Mouse (Mus musculus) liver, embryonic 14 days (tissue): Measurements from ENCODE around the gene Nlrx1. TPM values are rescaled to one million over a fixed set of nuclear protein-coding genes. Genes with fewer than 3 reads are reported as not detected.

Experiments
- polyA plus RNA-seq: library from polyadenylated mRNA; depleted of rRNA; stranded (reverse); fragments of >200 nt; gene quantifications from 2 replicates; pipeline ENCODE4 v1.2.3, GENCODE M21; 2012; rRNA removed

The Nlrx1 gene
- polyA plus RNA-seq, result 1.2 and 1.5 TPM in 2 replicates

DNA sequence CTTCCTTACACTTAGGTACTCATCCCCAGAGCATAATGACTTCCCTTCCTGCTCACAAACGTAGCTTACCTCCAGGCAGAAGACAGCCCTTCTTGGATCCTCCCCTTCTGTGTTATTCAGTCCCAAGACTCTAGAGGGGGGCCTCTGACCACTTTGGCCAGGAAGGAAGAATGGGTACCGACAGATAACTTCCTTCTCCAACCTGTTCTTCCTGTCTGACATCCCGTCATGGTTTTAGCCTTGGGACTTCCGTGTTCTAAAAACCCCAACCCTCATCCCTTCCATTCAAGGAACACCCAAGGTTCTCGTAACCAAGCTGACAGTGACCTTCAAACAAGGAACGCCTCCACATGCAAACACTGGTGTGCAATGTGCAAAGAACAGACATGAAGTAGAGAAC, at the start of gene Nlrx1:
Gene Nlrx1 (minus strand): TSS at position 168 of the 400 bp plus-strand sequence.

DNA sequence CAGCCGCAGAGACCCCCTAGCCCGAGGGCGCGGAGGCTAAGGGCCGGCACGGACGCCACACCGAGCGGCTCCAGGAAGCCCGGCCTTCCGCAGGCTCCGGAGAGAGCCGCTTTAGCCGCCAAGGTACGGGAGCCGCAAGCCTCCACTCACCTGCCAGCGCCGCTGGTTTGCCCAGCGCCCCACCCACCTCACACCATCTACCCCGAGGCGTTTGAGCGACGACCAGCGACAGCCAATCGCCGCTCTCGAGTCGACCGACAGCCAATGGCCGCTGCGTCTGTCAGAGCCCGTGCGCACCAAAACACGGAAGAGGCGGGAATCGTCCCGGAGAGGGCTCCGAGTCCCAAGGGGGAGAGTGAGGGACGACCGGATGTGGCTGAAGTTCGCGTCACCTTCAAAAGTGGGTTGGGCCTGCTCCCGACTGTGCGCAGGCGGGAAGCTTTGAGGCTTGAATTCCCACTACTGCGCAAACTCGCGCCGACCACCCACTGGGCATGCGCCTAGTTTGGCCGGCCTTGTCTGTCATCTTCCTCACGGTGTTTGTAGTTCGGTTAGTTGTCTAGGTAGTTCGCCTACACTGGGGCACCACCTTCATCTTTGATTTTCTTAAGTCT, 37.2 kb upstream of the Nlrx1 start, which contains the start of gene Hinfp:
Gene Hinfp (minus strand): TSS at position 206 of the 614 bp plus-strand sequence.

GRCm38 (mm10) chr9:44288076-44288958, 19.9 kb upstream of the Nlrx1 start, which contains the start of gene Abcg4:
Gene Abcg4, minus strand, starts transcription at chr9:44288615.

GRCm38 (mm10) chr9:44251314-44251713, 17.1 kb downstream of the Nlrx1 start, which contains the start of gene Pdzd3:
Gene Pdzd3, minus strand, starts transcription at chr9:44251471.

DNA sequence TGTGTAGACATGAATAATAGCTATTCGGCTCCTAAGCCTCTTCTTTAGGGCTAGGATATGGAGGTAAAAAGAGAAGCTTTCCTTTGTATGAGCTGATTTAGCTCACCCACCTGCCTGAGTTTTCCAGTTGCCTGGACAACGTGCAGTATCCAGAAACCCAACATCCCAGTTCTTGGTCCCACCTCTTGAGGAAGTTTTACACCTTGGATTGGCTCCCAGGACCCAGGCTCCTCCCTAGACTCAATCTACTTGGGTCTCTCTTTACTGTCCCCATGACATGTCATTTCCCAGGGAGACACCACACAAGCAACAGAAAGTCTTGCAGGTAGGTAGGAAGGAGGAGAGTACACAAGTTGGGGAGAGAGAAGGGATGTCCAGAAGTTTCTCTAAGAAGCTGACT, 28.0 kb downstream of the Nlrx1 start, which contains the start of gene Ccdc153:
Gene Ccdc153 (plus strand): TSS at position 278 of the 400 bp plus-strand sequence.

DNA sequence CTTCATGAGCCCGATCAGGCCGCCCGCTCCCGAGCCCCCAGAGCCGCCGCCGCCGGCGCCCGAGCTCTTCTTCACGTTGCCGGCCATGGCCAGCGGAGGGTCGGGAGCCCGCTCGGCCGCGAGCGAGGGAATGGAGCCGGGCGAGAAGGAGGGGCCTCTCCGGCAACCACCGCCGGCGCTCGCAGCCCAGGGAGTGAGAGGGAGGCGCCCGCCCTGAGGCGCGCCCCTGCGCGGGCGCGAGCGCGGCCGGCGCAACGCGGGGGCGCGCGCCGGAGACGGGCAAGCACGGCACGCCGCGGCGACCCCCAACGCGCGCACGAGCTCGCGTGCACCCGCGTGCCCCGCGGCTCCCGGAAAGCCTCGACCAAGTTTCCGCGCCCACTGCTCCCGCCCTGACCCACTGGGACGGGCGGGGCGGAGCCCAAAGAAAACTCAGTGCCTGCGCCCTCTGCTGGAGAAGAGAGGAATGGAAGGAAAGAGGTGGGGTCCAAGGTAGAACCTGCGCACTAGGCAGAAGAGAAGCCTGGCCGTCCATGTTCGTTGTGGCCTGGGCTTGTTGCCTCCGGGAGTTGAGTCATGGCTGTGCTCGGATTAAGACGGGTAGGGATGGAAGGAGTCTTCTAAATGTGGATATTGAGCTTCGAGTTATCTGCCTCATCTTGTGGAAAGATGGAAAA, 34.5 kb downstream of the Nlrx1 start, which contains the start of gene Cbl:
Gene Cbl (minus strand): TSS at position 248 of the 677 bp plus-strand sequence.

Other genes starting within 250 kb of the Nlrx1 start
- 0.39 and 0.58 TPM in 2 replicates for gene Thy1, start 225.2 kb downstream of the Nlrx1 start, polyA plus RNA-seq
- gene Usp2, start 201.6 kb downstream of the Nlrx1 start, polyA plus RNA-seq, result 0.37 and 0.48 TPM in 2 replicates
- not detected in 2 replicates for gene Mfrp, start 166.9 kb downstream of the Nlrx1 start, polyA plus RNA-seq
- 0.25 and 0.33 TPM in 2 replicates for gene C1qtnf5, start 161.4 kb downstream of the Nlrx1 start, polyA plus RNA-seq
- gene Gm49380, start 155.1 kb downstream of the Nlrx1 start, polyA plus RNA-seq, result 0.02 TPM in 2 replicates
- gene Rnf26, start 155.1 kb downstream of the Nlrx1 start, polyA plus RNA-seq, result 20.4 and 24.0 TPM in 2 replicates
- gene Mcam, start 134.1 kb downstream of the Nlrx1 start, polyA plus RNA-seq, result 6.0 and 6.2 TPM in 2 replicates
- 3.9 and 4.7 TPM in 2 replicates for gene Cbl, start 34.5 kb downstream of the Nlrx1 start, polyA plus RNA-seq
- gene Ccdc153, start 27.9 kb downstream of the Nlrx1 start, polyA plus RNA-seq, result not detected in 2 replicates
- gene Pdzd3, start 17.1 kb downstream of the Nlrx1 start, polyA plus RNA-seq, result 0.02 and 0.03 TPM in 2 replicates
- 28.7 and 33.5 TPM in 2 replicates for gene Abcg4, start 20.0 kb upstream of the Nlrx1 start, polyA plus RNA-seq
- gene Hinfp, start 37.1 kb upstream of the Nlrx1 start, polyA plus RNA-seq, result 12.5 and 14.0 TPM in 2 replicates
- 11.9 and 13.1 TPM in 2 replicates for gene C2cd2l, start 51.7 kb upstream of the Nlrx1 start, polyA plus RNA-seq
- 13.1 and 16.7 TPM in 2 replicates for gene Dpagt1, start 57.4 kb upstream of the Nlrx1 start, polyA plus RNA-seq
- 143 and 182 TPM in 2 replicates for gene H2afx, start 66.1 kb upstream of the Nlrx1 start, polyA plus RNA-seq
- gene Hmbs, start 75.6 kb upstream of the Nlrx1 start, polyA plus RNA-seq, result 813 and 945 TPM in 2 replicates
- gene Vps11, start 93.1 kb upstream of the Nlrx1 start, polyA plus RNA-seq, result 8.6 and 11.2 TPM in 2 replicates
- gene Hyou1, start 110.9 kb upstream of the Nlrx1 start, polyA plus RNA-seq, result 16.7 and 17.4 TPM in 2 replicates
- 14.2 and 17.2 TPM in 2 replicates for gene Slc37a4, start 128.3 kb upstream of the Nlrx1 start, polyA plus RNA-seq
- gene Rps25, start 138.5 kb upstream of the Nlrx1 start, polyA plus RNA-seq, result 841 and 918 TPM in 2 replicates
- gene Trappc4, start 139.0 kb upstream of the Nlrx1 start, polyA plus RNA-seq, result 23.7 and 28.8 TPM in 2 replicates
- 15.2 and 18.8 TPM in 2 replicates for gene Ccdc84, start 150.0 kb upstream of the Nlrx1 start, polyA plus RNA-seq
- gene Foxr1, start 172.5 kb upstream of the Nlrx1 start, polyA plus RNA-seq, result not detected in 2 replicates
- gene Upk2, start 186.4 kb upstream of the Nlrx1 start, polyA plus RNA-seq, result 0.11 TPM in 1 of 2 replicates, not detected in the other
- gene Bcl9l, start 214.2 kb upstream of the Nlrx1 start, polyA plus RNA-seq, result 1.3 and 1.6 TPM in 2 replicates